Mouse (Mus musculus): ENCODE data around the gene Cyp3a44. TPM values are rescaled to one million over a fixed set of nuclear protein-coding genes. Genes with fewer than 3 reads are reported as not detected.
"Not testable (repeated sequence)": the region's sequence is repeated elsewhere in the genome, so short reads cannot be mapped to it uniquely, and the experiment has no call there.

The Cyp3a44 gene
- not detected in 2 replicates for polyA plus RNA-seq (2011; ENCODE audit: insufficient read depth, insufficient read length, low read depth, missing spikeins)

DNA sequence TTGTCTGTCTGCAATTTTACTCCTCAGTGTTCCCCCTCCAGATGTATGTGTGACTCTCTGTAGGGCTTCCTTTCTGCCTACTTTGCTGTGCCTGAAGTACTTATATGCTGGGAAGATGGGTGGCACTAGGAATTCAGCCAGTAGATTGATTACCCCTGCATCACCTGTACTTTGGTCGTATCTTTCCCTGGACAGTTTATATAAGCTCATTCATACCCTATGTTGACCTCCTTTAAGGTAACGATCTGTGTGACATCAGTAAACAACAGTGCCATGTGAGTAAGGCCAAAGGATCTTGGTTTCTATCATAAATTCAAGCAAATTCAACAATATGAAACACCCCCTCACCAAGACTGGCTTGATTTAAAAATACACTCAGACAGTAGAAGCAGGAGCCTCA lies at the start of gene Cyp3a44:
TSS of gene Cyp3a44 (minus strand) at position 79 of the 400 bp plus-strand sequence.
- H3K9me3 ChIP-seq (replicated peaks; ENCODE audit: control insufficient read depth, insufficient read depth, low read length, poor library complexity, severe bottlenecking): not testable (repeated sequence)

GRCm38 (mm10) chr5:145800229-145800628 lies 5.4 kb downstream of the Cyp3a44 start:
- H3K4me3 ChIP-seq (ENCODE audit: low read depth, low read length); H3K9me3 ChIP-seq (replicated peaks; ENCODE audit: control insufficient read depth, insufficient read depth, low read length, poor library complexity, severe bottlenecking); H3K36me3 ChIP-seq (ENCODE audit: control insufficient read depth, insufficient read depth, low read length, poor library complexity, severe bottlenecking); H3K9ac ChIP-seq (ENCODE audit: low read depth, poor library complexity, severe bottlenecking); H3K27ac ChIP-seq (ENCODE audit: insufficient read depth, low read length); H3K27me3 ChIP-seq (ENCODE audit: control insufficient read depth, insufficient read depth, low read length, poor library complexity, severe bottlenecking); H3K4me1 ChIP-seq (ENCODE audit: control insufficient read depth, insufficient read depth, low read length): not testable (repeated sequence)

More for the DNA sequence above, at the start of gene Cyp3a44:
- H3K27ac ChIP-seq (ENCODE audit: insufficient read depth, low read length); H3K27me3 ChIP-seq (ENCODE audit: control insufficient read depth, insufficient read depth, low read length, poor library complexity, severe bottlenecking); H3K4me3 ChIP-seq (ENCODE audit: low read depth, low read length); H3K4me1 ChIP-seq (ENCODE audit: control insufficient read depth, insufficient read depth, low read length); H3K9ac ChIP-seq (ENCODE audit: low read depth, poor library complexity, severe bottlenecking); H3K36me3 ChIP-seq (ENCODE audit: control insufficient read depth, insufficient read depth, low read length, poor library complexity, severe bottlenecking): not testable (repeated sequence)

DNA sequence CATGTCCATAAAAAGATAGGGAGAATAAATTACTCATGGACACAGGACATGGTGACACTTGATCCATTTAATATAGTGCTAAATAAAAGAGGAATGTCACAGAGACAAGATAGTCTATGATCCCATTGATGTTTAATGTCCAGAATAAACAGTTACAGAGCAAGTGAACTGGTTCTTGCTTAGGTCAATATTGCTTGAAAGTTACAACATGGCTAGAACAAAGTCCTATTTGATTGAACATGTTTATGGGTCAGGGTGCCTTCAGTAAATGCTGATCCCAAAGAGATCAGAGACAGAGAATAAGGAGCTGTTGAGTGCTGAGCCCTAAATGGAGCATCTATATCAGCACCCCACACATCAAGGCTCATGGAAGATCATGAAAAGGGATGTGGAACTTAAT lies 12.4 kb downstream of the Cyp3a44 start:
- not testable (repeated sequence) for H3K36me3 ChIP-seq (ENCODE audit: control insufficient read depth, insufficient read depth, low read length, poor library complexity, severe bottlenecking); H3K9ac ChIP-seq (ENCODE audit: low read depth, poor library complexity, severe bottlenecking); H3K9me3 ChIP-seq (replicated peaks; ENCODE audit: control insufficient read depth, insufficient read depth, low read length, poor library complexity, severe bottlenecking); H3K27me3 ChIP-seq (ENCODE audit: control insufficient read depth, insufficient read depth, low read length, poor library complexity, severe bottlenecking); H3K4me1 ChIP-seq (ENCODE audit: control insufficient read depth, insufficient read depth, low read length); H3K4me3 ChIP-seq (ENCODE audit: low read depth, low read length); H3K27ac ChIP-seq (ENCODE audit: insufficient read depth, low read length)

DNA sequence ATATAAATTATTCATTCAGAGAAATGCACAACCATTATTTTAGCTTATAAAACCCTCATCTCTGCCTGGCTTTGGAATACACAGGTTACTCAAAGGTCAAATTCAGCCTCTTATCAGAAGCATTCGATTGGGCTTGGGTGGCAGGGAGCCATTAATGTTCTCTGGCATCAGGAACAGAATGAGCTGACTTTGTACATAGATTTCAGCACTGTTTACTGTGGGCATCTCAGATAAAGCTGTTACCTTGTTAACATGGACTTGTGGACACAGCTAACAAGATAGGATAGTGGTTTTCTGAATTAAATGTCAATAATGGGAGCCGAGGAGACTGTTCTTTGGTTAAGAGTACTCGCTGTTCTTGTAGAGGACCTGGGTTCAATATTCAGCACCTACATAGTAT lies 68.2 kb downstream of the Cyp3a44 start:
- not testable (repeated sequence) for H3K4me1 ChIP-seq (ENCODE audit: control insufficient read depth, insufficient read depth, low read length); H3K9me3 ChIP-seq (replicated peaks; ENCODE audit: control insufficient read depth, insufficient read depth, low read length, poor library complexity, severe bottlenecking); H3K27ac ChIP-seq (ENCODE audit: insufficient read depth, low read length); H3K9ac ChIP-seq (ENCODE audit: low read depth, poor library complexity, severe bottlenecking); H3K27me3 ChIP-seq (ENCODE audit: control insufficient read depth, insufficient read depth, low read length, poor library complexity, severe bottlenecking); H3K36me3 ChIP-seq (ENCODE audit: control insufficient read depth, insufficient read depth, low read length, poor library complexity, severe bottlenecking); H3K4me3 ChIP-seq (ENCODE audit: low read depth, low read length)

Other genes with a start within 250 kb of the Cyp3a44 start
- gene Cyp3a41b, start 221.1 kb downstream of the Cyp3a44 start, polyA plus RNA-seq (2011; ENCODE audit: insufficient read depth, insufficient read length, low read depth, missing spikeins): not detected in 2 replicates
- gene Cyp3a41a, start 85.7 kb downstream of the Cyp3a44 start, polyA plus RNA-seq (2011; ENCODE audit: insufficient read depth, insufficient read length, low read depth, missing spikeins): not detected in 2 replicates
- not detected in 2 replicates for gene Cyp3a11, start 74.1 kb upstream of the Cyp3a44 start, polyA plus RNA-seq (2011; ENCODE audit: insufficient read depth, insufficient read length, low read depth, missing spikeins)
- gene Cyp3a25, start 203.7 kb upstream of the Cyp3a44 start, polyA plus RNA-seq (2011; ENCODE audit: insufficient read depth, insufficient read length, low read depth, missing spikeins): not detected in 2 replicates

All from ES-Bruce4 (cell line).